Mouse (Mus musculus) colon, adult 2 months (tissue): ENCODE measurements around the gene Edar. TPM values are rescaled to one million over a fixed set of nuclear protein-coding genes. Genes with fewer than 3 reads are reported as not detected.

Experiments
- polyA plus RNA-seq: library from polyadenylated mRNA; depleted of rRNA; stranded (reverse); fragments of >200 nt; gene quantifications from 2 replicates; pipeline ENCODE4 v1.2.3, GENCODE M21; 2012; rRNA removed

The Edar gene
- 0.42 and 0.43 TPM in 2 replicates for polyA plus RNA-seq

DNA sequence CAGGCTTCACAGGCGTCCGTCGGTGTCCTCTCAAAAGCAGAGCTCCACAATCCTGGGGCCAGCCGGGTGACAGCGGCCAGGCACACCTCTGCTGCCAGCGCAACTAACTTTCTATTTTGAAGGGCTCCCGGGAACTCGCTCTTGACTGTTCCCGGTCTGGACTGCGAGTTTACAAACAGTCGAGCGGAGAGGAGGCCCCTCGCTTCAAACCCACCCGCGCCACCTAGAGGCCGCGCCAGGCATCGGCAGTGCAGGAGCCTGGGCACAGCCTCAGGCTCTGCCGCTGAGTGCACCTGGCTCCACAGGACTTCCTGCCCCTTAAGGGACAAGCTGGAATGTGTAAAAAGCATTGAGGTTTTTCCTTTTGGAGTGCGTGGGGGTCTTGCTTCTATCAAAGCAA lies at the start of gene Edar:
Edar (minus strand) TSS at position 122 of the 400 bp plus-strand sequence.

DNA sequence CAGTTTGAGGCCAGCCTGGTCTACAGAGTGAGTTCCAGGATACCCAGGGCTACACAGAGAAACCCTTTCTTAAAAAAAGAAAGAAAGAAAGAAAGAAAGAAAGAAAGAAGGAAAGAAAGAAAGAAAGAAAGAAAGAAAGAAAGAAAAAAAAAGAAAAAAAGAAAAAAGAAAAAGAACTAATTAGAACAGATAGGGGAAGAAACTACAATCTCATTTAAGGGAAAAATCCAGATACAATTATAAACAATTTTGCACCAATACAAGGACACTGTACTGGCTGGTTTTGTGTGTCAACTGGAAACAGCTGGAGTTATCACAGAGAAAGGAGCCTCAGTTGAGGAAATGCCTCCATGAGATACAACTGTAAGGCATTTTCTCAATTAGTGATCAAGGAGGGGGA lies 42.7 kb upstream of the Edar start, which contains the start of gene Gm17542:
Gm17542 (minus strand) TSS at position 101 of the 400 bp plus-strand sequence.

Other genes starting within 250 kb of the Edar start
- 1.5 and 1.9 TPM in 2 replicates for gene Ranbp2, start 228.7 kb downstream of the Edar start, polyA plus RNA-seq
- gene Ccdc138, start 177.7 kb downstream of the Edar start, polyA plus RNA-seq, result 0.17 and 0.38 TPM in 2 replicates
- not detected in 2 replicates for gene Gm17542, start 42.6 kb upstream of the Edar start, polyA plus RNA-seq
- 1.3 and 1.5 TPM in 2 replicates for gene Sh3rf3, start 137.7 kb upstream of the Edar start, polyA plus RNA-seq